Mouse (Mus musculus): Measurements from ENCODE around the gene Ergic2. TPM values are rescaled to one million over a fixed set of nuclear protein-coding genes. Genes with fewer than 3 reads are reported as not detected.

The Ergic2 gene
- 92.7 TPM for polyA plus RNA-seq (2015; fragmentation: Illumina TruSeq; extraction: RNeasy Lipid Tissue Mini Kit (QIAGEN cat#74804); ENCODE audit: low read depth, low replicate concordance)

GRCm38 (mm10) chr6:148211897-148212680 lies at the start of gene Ergic2:
Gene Ergic2, minus strand, starts transcription at chr6:148212374.

Other genes starting within 250 kb of the Ergic2 start
- 19.4 TPM for gene Far2, start 165.1 kb downstream of the Ergic2 start, polyA plus RNA-seq (2015; fragmentation: Illumina TruSeq; extraction: RNeasy Lipid Tissue Mini Kit (QIAGEN cat#74804); ENCODE audit: low read depth, low replicate concordance)
- 25.3 TPM for gene Tmtc1, start 232.0 kb upstream of the Ergic2 start, polyA plus RNA-seq (2015; fragmentation: Illumina TruSeq; extraction: RNeasy Lipid Tissue Mini Kit (QIAGEN cat#74804); ENCODE audit: low read depth, low replicate concordance)